Mouse (Mus musculus) skeletal muscle tissue, adult 2 months (tissue): ENCODE measurements at regions not wholly inside any gene's neighbourhood (a gene's known extent, or its start where the extent isn't known, plus 50 kb on each side); places are given as distances from the start of the nearest gene placed in this dataset.

Experiments
- DNase-seq: peaks from one replicate; pipeline ENCODE4 v3.0.0-alpha.2; 2012; ENCODE audit warnings: low read depth, low spot score

- DNase-seq = no peak
Measured at GRCm38 (mm10) chr4:68382007-68382406, 572.2 kb downstream of the Brinp1 start.

GRCm38 (mm10) chr4:68367983-68368382 is 586.2 kb downstream of the Brinp1 start:
- DNase-seq = no peak

- DNase-seq = no peak
Measured at GRCm38 (mm10) chr4:68319575-68319974, 634.6 kb downstream of the Brinp1 start.

- DNase-seq = no peak
Measured at GRCm38 (mm10) chr4:68312751-68313150, 641.4 kb downstream of the Brinp1 start.

DNA sequence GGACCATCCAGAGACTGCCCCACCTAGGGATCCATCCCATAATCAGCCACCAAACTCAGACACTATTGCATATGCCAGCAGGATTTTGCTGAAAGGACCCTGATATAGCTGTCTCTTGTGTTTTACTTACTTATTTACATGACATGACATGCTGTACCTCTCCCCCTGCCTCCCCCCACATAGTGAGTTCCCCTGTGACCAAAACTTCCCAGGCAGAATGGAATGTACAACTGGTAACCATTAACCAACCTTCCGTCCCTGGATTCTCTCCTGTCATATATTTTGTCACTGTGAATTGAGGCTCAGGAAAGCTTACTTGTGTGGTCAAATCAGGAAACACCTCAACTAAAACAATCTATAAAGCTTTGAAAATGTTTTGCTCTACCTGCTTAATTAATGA is 669.4 kb downstream of the Brinp1 start:
- no peak for DNase-seq

GRCm38 (mm10) chr4:68280903-68281302 is 673.3 kb downstream of the Brinp1 start:
- no peak for DNase-seq

DNA sequence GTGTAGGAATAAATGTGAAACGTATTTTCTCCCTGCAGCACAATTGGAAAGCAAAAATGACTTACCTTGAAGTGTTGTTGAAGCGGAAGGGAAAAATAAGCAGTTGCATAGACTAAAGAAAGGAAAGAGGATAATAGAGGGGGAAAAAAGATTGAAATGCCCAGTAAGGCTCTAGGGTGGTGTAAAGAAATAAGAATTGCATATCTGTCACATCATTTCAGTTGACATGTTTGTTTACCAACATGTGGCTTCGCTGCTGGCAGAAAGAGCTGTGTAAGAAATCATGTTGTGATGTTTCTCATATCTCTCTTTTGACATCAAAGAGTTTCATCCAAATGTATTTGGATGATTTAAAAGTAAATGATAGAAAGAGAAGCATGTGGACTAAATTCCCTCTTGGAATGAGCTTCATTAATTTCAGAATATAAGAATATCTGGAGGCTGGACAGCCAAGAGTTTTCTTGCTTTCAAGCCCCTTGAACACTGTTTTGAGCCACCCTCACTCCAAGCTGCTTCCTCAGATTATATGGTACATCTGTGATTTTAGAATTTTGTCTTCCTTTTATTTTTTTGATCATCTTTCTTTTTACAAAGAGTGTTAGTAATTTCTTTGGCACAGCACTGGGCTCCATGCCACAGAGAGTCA is 679.0 kb downstream of the Brinp1 start:
- DNase-seq = no peak
